In the genomic region with DNA sequence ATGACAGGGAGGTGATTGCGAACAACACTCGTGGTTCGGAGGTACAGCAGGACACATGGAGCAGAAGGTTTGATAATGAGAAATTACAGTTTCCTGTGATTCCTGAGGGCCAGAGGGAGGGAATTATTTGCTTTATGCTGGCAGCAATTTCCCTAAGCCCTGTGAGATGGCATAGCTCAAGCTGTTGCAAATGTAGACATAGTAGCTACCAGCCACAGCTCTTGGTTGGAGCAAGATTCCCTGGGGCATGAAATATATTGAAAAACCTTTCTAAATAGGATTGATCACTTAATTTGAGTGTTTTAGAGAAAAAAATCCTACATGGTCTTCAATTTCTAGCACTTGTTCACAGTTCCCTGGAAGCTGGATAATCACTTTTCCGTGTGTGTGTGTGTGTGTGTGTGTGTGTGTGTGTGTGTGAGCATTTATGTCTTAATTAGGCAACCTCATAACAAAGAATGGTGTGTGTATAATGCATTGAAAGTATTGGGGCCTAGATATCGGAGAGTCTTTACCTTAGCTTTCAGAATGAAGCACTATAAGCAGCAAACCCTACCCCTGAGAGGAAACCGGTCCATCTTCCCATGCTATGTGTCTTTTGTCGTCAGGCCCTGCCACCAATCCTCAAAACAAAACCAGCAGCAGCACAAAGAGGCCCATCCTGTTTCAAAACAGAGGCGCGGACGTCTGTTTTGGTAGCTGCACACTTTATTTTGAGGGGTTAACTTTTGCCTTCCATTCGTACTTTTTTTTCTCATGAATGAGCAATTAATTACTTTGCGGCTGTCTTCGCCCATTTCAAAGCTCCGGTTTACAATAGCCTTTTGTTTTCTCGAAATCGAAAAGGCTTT, we compare ENCODE assay signal across 13 mouse cellular contexts.
DNase-seq lines count a peak whose midpoint lies in the region; ATAC-seq lines count a peak whose summit lies in the region.
"Had no signal": no experiment of that assay in that cellular context is flagged by ENCODE, and none has a peak within 500 bp of the region (broad histone marks: within the 10 kb centered on the region; RNA-seq: fewer than 3 reads in every experiment).

No protein-coding gene starts in this region.

- DNase-seq in cerebellum, postnatal 14 days = peak; percentile 5 to 6
- no peak for DNase-seq in cerebellum, adult 11 months
- no peak for DNase-seq in frontal cortex, postnatal 25 days (ENCODE audit: low spot score in 2 of 2)
- no peak for DNase-seq in heart, postnatal 36 days
- DNase-seq in adrenal gland, adult (ENCODE audit: inconsistent age in 2 of 2, low spot score in 1 of 2) = no peak
- DNase-seq: cerebellum, adult 9-10 months; lung, adult 18-20 months; thymus, postnatal 14 days had no signal

- H3K4me3 ChIP-seq in forebrain, embryonic 16.5 days (replicated peaks; ENCODE audit: low read length) = no peak overlapping the region
- H3K4me3 ChIP-seq in midbrain, embryonic 13.5 days (replicated peaks) = no peak overlapping the region; the same call in 1 of the 2 replicates
- no peak overlapping the region for H3K4me3 ChIP-seq in stomach, embryonic 15.5 days (replicated peaks)
- H3K4me3 ChIP-seq: erythroblast, embryonic 14.5 days; limb, embryonic 10.5 days had no signal

- no peaks in the 10 kb centered on the region for H3K9me3 ChIP-seq in forebrain, embryonic 16.5 days (ENCODE audit: control insufficient read depth, low read length)
- H3K9me3 ChIP-seq in midbrain, embryonic 13.5 days = no peaks in the 10 kb centered on the region
- no peaks in the 10 kb centered on the region for H3K9me3 ChIP-seq in stomach, embryonic 15.5 days
- H3K9me3 ChIP-seq: limb, embryonic 10.5 days had no signal

- WGBS in forebrain, embryonic 16.5 days = 15% methylated on average over 16 of the region's 16 CpGs
- WGBS in midbrain, embryonic 13.5 days = 18% methylated on average over 16 of the region's 16 CpGs
- 38% methylated on average over 16 of the region's 16 CpGs for WGBS in stomach, embryonic 15.5 days

- H3K4me1 ChIP-seq in forebrain, embryonic 16.5 days (replicated peaks; ENCODE audit: control insufficient read depth, insufficient read depth, low read length) = peaks cover 8% of the 10 kb centered on the region
- peaks cover 8% of the 10 kb centered on the region for H3K4me1 ChIP-seq in midbrain, embryonic 13.5 days (replicated peaks)
- peaks cover 4% of the 10 kb centered on the region; the same call in 1 of the 2 replicates for H3K4me1 ChIP-seq in stomach, embryonic 15.5 days

- H3K27me3 ChIP-seq in forebrain, embryonic 16.5 days (replicated peaks; ENCODE audit: control insufficient read depth, insufficient read depth, low read length) = no peaks in the 10 kb centered on the region
- 0 out of 2 replicates have a peak, but pooled peaks cover 3% of the 10 kb centered on the region for H3K27me3 ChIP-seq in midbrain, embryonic 13.5 days
- no peaks in the 10 kb centered on the region for H3K27me3 ChIP-seq in stomach, embryonic 15.5 days (replicated peaks)

- intact Hi-C loops in heart, postnatal 36 days (cut with DNase I) = no loop called here

- 0 out of 2 replicates have a peak overlapping the region, but pooled peaks have one; percentile 2 for H3K9ac ChIP-seq in forebrain, embryonic 16.5 days (replicated peaks; ENCODE audit: low read depth, low read length)
- no peak overlapping the region for H3K9ac ChIP-seq in midbrain, embryonic 13.5 days (replicated peaks)
- no peak overlapping the region for H3K9ac ChIP-seq in stomach, embryonic 15.5 days

- ATAC-seq in forebrain, embryonic 16.5 days = peak; percentile 52; the same call in 1 of the 2 replicates
- ATAC-seq in midbrain, embryonic 13.5 days = peak; percentile 68; the same call in 1 of the 2 replicates
- ATAC-seq in stomach, embryonic 15.5 days (ENCODE audit: insufficient read depth, low FRiP score, low read depth) = no peak

- peak overlapping the region; percentile 2; the same call in 1 of the 2 replicates for H3K4me2 ChIP-seq in forebrain, embryonic 16.5 days (ENCODE audit: low read length)
- H3K4me2 ChIP-seq in midbrain, embryonic 13.5 days (replicated peaks) = peak overlapping the region; percentile 37
- no peak overlapping the region for H3K4me2 ChIP-seq in stomach, embryonic 15.5 days

- H3K36me3 ChIP-seq in forebrain, embryonic 16.5 days (ENCODE audit: control insufficient read depth, insufficient read depth) = no peaks in the 10 kb centered on the region
- H3K36me3 ChIP-seq in midbrain, embryonic 13.5 days = no peaks in the 10 kb centered on the region
- H3K36me3 ChIP-seq in stomach, embryonic 15.5 days = no peaks in the 10 kb centered on the region
- H3K36me3 ChIP-seq: limb, embryonic 10.5 days had no signal

- H3K27ac ChIP-seq in forebrain, embryonic 16.5 days (ENCODE audit: low read length) = peak overlapping the region; percentile 6; the same call in 1 of the 2 replicates
- no peak overlapping the region for H3K27ac ChIP-seq in midbrain, embryonic 13.5 days
- H3K27ac ChIP-seq in stomach, embryonic 15.5 days = peak overlapping the region; percentile 54; the same call in 1 of the 2 replicates
- H3K27ac ChIP-seq: limb, embryonic 10.5 days had no signal

Comparison
In these comparisons a context has a peak if more than half of its experiments do, and no peak if none do; other contexts are left out.
1. DNase-seq: peak in cerebellum, postnatal 14 days (2 of 2); none in cerebellum, adult 11 months (single experiment), frontal cortex, postnatal 25 days (0 of 2), heart, postnatal 36 days (0 of 2) and adrenal gland, adult (0 of 2).